Mouse (Mus musculus): ENCODE measurements around the gene Med10. TPM values are rescaled to one million over a fixed set of nuclear protein-coding genes. Genes with fewer than 3 reads are reported as not detected.
A peak's percentile ranks its signal among the peaks of the same experiment; 100 is the strongest.

Gene Med10
- polyA plus RNA-seq, 1 experiment from 2014 or later, result 160 TPM

GRCm38 (mm10) chr13:69794808-69795207 lies 7.4 kb upstream of the Med10 start:
- no peaks in the 10 kb centered on the region for H3K9me3 ChIP-seq
- H3K9ac ChIP-seq, result no peak overlapping the region
- no peak overlapping the region for H3K4me2 ChIP-seq
- no peaks in the 10 kb centered on the region for H3K36me3 ChIP-seq (replicated peaks)
- 70% methylated on average over 7 of the region's 7 CpGs for WGBS
- peaks cover 3% of the 10 kb centered on the region; the same call in 1 of the 2 replicates for H3K4me1 ChIP-seq
- no peak for ATAC-seq (ENCODE audit: low FRiP score)
- H3K4me3 ChIP-seq (replicated peaks), result no peak overlapping the region
- no peaks in the 10 kb centered on the region for H3K27me3 ChIP-seq
- H3K27ac ChIP-seq, result no peak overlapping the region

DNA sequence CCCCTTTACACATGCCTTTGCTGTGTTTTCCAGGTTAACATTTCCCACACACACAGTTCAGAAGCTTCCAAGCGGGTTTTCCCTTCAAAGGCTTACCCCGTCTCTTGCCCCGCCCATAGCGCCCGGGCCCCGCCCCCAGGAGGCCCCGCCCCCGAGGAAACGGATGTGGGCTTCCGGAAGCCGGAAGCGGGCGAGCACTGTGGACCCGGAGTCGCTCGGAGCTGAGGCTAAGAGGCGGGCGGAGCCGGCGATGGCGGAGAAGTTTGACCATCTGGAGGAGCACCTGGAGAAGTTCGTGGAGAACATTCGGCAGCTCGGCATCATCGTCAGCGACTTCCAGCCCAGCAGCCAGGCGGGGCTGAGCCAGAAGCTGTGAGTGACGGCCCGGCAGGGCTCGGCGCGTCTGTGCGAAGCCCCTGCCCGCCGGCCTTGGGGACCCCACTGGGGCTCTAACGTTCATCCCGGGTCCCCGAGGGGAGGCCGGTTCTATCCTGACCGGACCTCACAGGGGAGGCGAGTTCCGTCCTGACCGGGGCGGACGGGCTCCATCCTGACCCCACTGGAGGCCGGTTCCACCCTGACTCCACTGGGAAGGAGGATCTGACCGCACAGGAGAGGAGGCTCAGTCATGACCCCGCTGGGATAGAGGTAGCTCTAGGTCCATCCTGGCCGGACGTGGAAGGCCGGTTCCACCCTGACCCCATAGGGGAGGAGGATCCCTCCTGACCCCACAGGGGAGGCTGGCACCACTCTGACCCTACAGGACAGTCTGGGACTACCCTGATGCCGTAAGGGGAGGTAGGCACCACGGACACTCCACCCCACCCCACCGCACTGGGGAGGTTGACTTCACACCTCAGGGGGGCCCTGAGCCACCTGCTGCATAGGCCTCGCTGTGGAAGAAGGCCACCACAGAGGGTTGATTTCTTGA lies 7.8 kb downstream of the Med10 start:
- Histone ChIP-seq H3K9ac (peak overlapping the region; percentile 91), H3K27me3 (0 out of 2 replicates have a peak, but pooled peaks cover 3% of the 10 kb centered on the region), H3K4me1 (peaks cover 18% of the 10 kb centered on the region), H3K4me3 (replicated peaks) (peak overlapping the region; percentile 95), H3K4me2 (peak overlapping the region; percentile 99), H3K36me3 (replicated peaks) (peaks cover 31% of the 10 kb centered on the region), H3K27ac (peak overlapping the region; percentile 31; the same call in 1 of the 2 replicates), H3K9me3 (no peaks in the 10 kb centered on the region)
- WGBS, result under 1% methylated on average over 55 of the region's 55 CpGs
- peak; percentile 96 for ATAC-seq (ENCODE audit: low FRiP score)

DNA sequence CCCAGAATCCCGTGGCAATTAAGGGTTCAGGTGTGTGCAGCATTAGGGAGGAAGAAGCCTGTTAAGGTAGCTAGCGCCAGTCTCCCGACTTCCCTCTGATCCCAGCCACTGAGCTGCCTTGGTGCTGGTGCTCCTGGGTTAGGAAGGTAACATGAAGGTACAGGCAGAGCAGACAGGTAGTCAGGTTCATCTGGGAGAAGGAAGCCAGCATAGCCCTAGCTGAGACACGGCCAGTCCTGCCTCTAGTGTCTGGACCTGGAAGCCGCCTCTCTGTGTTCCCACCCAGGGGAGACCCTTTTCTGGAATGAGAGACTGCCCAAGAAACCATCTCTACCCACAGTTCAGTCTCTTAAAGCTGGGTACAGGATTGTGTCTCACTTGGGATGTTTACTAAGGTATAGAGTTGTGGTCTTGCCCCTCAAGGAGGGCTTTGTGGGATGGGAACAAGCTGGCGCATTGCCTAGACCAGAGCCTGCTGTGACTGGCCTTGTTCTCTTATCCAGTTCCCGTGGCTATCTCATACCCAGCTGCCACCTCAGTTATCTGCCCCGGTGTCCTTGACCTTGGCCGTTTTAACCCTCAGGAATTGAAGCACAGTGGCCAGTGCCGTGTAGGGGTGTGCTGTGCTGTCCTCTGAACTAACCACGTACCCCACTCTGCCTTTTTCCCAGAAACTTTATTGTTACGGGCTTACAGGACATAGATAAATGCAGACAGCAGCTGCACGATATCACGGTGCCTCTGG lies 8.9 kb downstream of the Med10 start:
- peaks cover 41% of the 10 kb centered on the region for H3K36me3 ChIP-seq (replicated peaks)
- H3K27me3 ChIP-seq, result no peaks in the 10 kb centered on the region
- H3K27ac ChIP-seq, result no peak overlapping the region
- peak overlapping the region; percentile 91 for H3K9ac ChIP-seq
- peak overlapping the region; percentile 95 for H3K4me3 ChIP-seq (replicated peaks)
- H3K4me2 ChIP-seq, result peak overlapping the region; percentile 99
- 91% methylated on average over 14 of the region's 14 CpGs for WGBS
- no peaks in the 10 kb centered on the region for H3K9me3 ChIP-seq
- 0 out of 2 replicates have a peak, but pooled peaks have one; percentile 3 for ATAC-seq (ENCODE audit: low FRiP score)
- H3K4me1 ChIP-seq, result peaks cover 18% of the 10 kb centered on the region

DNA sequence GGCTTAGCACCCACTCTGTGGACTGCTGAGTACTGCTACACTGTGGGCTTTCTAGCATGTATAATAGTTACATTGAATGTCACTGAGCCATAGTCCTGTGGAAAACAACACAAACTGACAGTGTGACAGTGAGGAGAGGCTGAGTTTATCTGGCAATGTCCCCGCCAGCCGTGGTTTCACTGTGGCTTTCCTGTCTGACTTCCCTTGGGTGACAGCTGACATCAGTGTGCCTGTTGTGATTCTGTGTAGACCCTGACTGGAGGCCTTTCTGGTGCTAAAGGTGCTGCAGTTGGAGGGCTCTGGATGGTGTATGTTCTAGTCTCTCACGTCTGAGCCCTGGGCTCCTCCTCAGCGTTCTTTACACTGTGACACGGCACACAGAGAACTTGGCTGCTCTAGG lies 11.7 kb downstream of the Med10 start:
- 95% methylated on average over 5 of the region's 5 CpGs for WGBS
- H3K27me3 ChIP-seq, result no peaks in the 10 kb centered on the region
- no peak overlapping the region for H3K4me2 ChIP-seq
- H3K4me1 ChIP-seq, result peaks cover 18% of the 10 kb centered on the region
- H3K9ac ChIP-seq, result no peak overlapping the region
- no peaks in the 10 kb centered on the region for H3K9me3 ChIP-seq
- peaks cover 53% of the 10 kb centered on the region for H3K36me3 ChIP-seq (replicated peaks)
- no peak for ATAC-seq (ENCODE audit: low FRiP score)
- H3K4me3 ChIP-seq (replicated peaks), result no peak overlapping the region
- H3K27ac ChIP-seq, result no peak overlapping the region

GRCm38 (mm10) chr13:69818306-69818705 lies 16.1 kb downstream of the Med10 start:
- WGBS, result 88% methylated on average over 4 of the region's 4 CpGs
- ATAC-seq (ENCODE audit: low FRiP score), result no peak
- Histone ChIP-seq H3K27ac (no peak overlapping the region), H3K4me2 (no peak overlapping the region), H3K4me1 (no peaks in the 10 kb centered on the region), H3K9ac (no peak overlapping the region), H3K36me3 (replicated peaks) (peaks cover 39% of the 10 kb centered on the region), H3K4me3 (replicated peaks) (no peak overlapping the region), H3K9me3 (no peaks in the 10 kb centered on the region), H3K27me3 (no peaks in the 10 kb centered on the region)

DNA sequence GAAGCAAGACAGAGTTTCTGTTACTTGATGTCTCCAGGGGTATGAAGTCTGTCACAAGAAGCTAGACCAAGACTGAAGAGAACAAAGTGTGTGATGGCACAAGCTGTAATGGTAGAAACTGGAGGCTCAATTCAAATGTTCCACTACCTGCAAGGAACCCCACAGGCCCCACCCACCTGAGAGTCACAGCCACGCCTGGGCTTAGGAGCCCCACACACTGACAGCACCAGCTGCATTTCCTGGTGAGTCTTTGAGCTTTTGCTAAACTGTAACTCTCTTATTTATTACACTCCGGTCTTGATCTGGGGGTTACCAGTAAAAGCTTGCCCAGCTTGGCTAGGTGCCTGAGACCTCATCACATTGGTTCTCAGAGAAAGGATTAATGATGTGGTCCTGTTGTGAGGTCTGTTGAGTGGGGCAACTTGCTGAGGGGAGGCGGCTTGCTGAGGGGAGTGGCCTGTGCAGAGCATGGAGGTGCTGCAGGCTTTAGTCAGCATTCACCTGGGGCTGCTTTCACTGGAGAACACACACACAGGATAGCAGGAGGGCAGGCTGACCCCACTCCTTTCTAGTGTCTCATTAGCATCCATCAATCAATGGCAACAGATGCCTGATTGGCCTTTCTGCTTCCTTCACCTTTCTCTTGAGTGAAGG lies 19.1 kb downstream of the Med10 start:
- no peaks in the 10 kb centered on the region for H3K9me3 ChIP-seq
- 54% methylated on average over 3 of the region's 3 CpGs for WGBS
- no peak for ATAC-seq (ENCODE audit: low FRiP score)

GRCm38 (mm10) chr13:69823920-69824637 lies 21.9 kb downstream of the Med10 start:
- Histone ChIP-seq H3K9ac (no peak overlapping the region), H3K4me3 (replicated peaks) (no peak overlapping the region), H3K4me2 (no peak overlapping the region), H3K27me3 (no peaks in the 10 kb centered on the region), H3K9me3 (no peaks in the 10 kb centered on the region), H3K27ac (no peak overlapping the region), H3K36me3 (replicated peaks) (no peaks in the 10 kb centered on the region), H3K4me1 (no peaks in the 10 kb centered on the region)
- 0 out of 2 replicates have a peak, but pooled peaks have one; percentile 37 for ATAC-seq (ENCODE audit: low FRiP score)
- 62% methylated on average over 19 of the region's 19 CpGs for WGBS

More for the DNA sequence above, 19.1 kb downstream of the Med10 start:
- Histone ChIP-seq H3K27ac (no peak overlapping the region), H3K4me2 (no peak overlapping the region), H3K27me3 (no peaks in the 10 kb centered on the region), H3K36me3 (replicated peaks) (peaks cover 10% of the 10 kb centered on the region), H3K9ac (no peak overlapping the region), H3K4me3 (replicated peaks) (no peak overlapping the region), H3K4me1 (no peaks in the 10 kb centered on the region)

GRCm38 (mm10) chr13:69825396-69826095 lies 23.4 kb downstream of the Med10 start:
- Histone ChIP-seq H3K4me1 (no peaks in the 10 kb centered on the region), H3K27me3 (no peaks in the 10 kb centered on the region), H3K4me2 (no peak overlapping the region), H3K4me3 (replicated peaks) (no peak overlapping the region), H3K27ac (no peak overlapping the region), H3K36me3 (replicated peaks) (no peaks in the 10 kb centered on the region), H3K9ac (no peak overlapping the region), H3K9me3 (no peaks in the 10 kb centered on the region)
- ATAC-seq (ENCODE audit: low FRiP score), result peak; percentile 44; the same call in 1 of the 2 replicates
- WGBS, result 39% methylated on average over 8 of the region's 8 CpGs

- H3K27ac ChIP-seq, result no peak overlapping the region
- H3K4me3 ChIP-seq (replicated peaks), result no peak overlapping the region
- no peak for ATAC-seq (ENCODE audit: low FRiP score)
- no peaks in the 10 kb centered on the region for H3K36me3 ChIP-seq (replicated peaks)
- H3K27me3 ChIP-seq, result no peaks in the 10 kb centered on the region
- no peak overlapping the region for H3K4me2 ChIP-seq
- no peaks in the 10 kb centered on the region for H3K4me1 ChIP-seq
- H3K9ac ChIP-seq, result no peak overlapping the region
- 95% methylated on average over 8 of the region's 8 CpGs for WGBS
- H3K9me3 ChIP-seq, result no peaks in the 10 kb centered on the region
Measured at GRCm38 (mm10) chr13:69830606-69831005, 28.4 kb downstream of the Med10 start.

DNA sequence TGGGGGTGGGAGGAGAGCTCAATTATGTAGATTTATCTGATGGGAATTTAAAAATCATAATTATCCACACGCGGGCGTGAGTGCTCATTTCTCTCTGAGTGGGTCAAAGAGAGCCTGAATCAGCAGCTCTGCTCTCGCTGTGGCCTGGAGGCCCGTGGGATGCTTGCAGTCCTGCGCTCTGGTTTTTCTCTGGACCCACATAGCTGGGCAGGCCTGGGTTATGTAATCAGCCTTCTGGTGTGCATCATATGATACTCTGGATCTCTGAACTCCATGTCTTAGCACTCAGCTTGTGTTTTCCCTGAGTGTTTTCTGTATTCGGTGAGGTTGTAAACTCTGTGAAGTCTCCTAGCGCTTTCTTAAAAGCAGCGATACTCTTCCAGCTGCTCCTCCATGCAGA lies 30.4 kb downstream of the Med10 start:
- Histone ChIP-seq H3K4me2 (no peak overlapping the region), H3K9me3 (no peaks in the 10 kb centered on the region), H3K27me3 (no peaks in the 10 kb centered on the region), H3K27ac (no peak overlapping the region), H3K9ac (no peak overlapping the region), H3K4me3 (replicated peaks) (no peak overlapping the region), H3K4me1 (no peaks in the 10 kb centered on the region), H3K36me3 (replicated peaks) (no peaks in the 10 kb centered on the region)
- ATAC-seq (ENCODE audit: low FRiP score), result no peak
- WGBS, result 84% methylated on average over 9 of the region's 9 CpGs

DNA sequence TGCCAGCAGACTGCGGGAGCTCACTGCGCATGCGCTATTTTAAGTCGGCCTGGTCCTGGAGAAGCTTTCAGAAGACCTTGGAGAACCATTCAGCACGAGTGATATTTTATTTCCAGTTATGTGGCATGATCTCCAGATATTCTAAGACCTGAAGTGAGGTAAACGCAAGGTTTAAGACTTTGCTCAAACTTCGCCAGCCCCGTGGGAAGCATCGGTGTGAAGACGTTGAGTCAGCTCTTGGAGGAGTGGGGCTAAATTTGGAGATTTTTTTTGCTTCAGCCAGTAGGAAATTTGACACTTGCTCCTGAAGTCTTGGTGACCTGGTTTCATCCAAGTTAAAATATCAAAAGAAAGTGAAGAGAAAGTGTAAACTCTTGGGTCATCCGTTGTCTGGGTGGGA lies 31.2 kb downstream of the Med10 start:
- WGBS, result 92% methylated on average over 11 of the region's 11 CpGs
- H3K9ac ChIP-seq, result no peak overlapping the region
- H3K27me3 ChIP-seq, result no peaks in the 10 kb centered on the region
- H3K9me3 ChIP-seq, result no peaks in the 10 kb centered on the region
- H3K4me2 ChIP-seq, result no peak overlapping the region
- no peaks in the 10 kb centered on the region for H3K36me3 ChIP-seq (replicated peaks)
- no peak overlapping the region for H3K4me3 ChIP-seq (replicated peaks)
- H3K4me1 ChIP-seq, result no peaks in the 10 kb centered on the region
- no peak for ATAC-seq (ENCODE audit: low FRiP score)
- no peak overlapping the region for H3K27ac ChIP-seq
